Mouse (Mus musculus) bone marrow macrophage, adult 2 months (primary cell): Measurements from ENCODE around the gene Cidec. TPM values are rescaled to one million over a fixed set of nuclear protein-coding genes. Genes with fewer than 3 reads are reported as not detected.

Experiments used
- H3K27ac ChIP-seq: 2 replicates; pipeline ENCODE4 v1.5.1; 2012; ENCODE audit warnings: low read depth, low read length; ENCODE audit not compliant: insufficient read depth
- H3K4me1 ChIP-seq: 2 replicates; pipeline ENCODE4 v1.6.1; 2012; ENCODE audit warnings: low read length; ENCODE audit not compliant: control insufficient read depth, insufficient read depth
- H3K4me3 ChIP-seq: 2 replicates; pipeline ENCODE4 v1.5.1; 2012; ENCODE audit warnings: mild to moderate bottlenecking, low read length, moderate library complexity; ENCODE audit not compliant: insufficient read depth
- CTCF ChIP-seq: IDR thresholded peaks from 2 replicates; pipeline ENCODE4 v1.5.1; 2012; ENCODE audit warnings: low read depth, mild to moderate bottlenecking, low read length, moderate library complexity
- POLR2A ChIP-seq: IDR thresholded peaks from 2 replicates; pipeline ENCODE4 v1.6.1; 2012; ENCODE audit warnings: mild to moderate bottlenecking, low read depth, low read length, borderline replicate concordance
- polyA plus RNA-seq: library from polyadenylated mRNA; stranded (reverse); fragments of >200 nt; gene quantifications from 2 replicates; pipeline ENCODE4 v1.2.4, GENCODE M21; 2012; ENCODE audit not compliant: missing spikeins, insufficient read depth, insufficient read length

Cidec gene
- polyA plus RNA-seq, 1 experiment, result 0.32 TPM

DNA sequence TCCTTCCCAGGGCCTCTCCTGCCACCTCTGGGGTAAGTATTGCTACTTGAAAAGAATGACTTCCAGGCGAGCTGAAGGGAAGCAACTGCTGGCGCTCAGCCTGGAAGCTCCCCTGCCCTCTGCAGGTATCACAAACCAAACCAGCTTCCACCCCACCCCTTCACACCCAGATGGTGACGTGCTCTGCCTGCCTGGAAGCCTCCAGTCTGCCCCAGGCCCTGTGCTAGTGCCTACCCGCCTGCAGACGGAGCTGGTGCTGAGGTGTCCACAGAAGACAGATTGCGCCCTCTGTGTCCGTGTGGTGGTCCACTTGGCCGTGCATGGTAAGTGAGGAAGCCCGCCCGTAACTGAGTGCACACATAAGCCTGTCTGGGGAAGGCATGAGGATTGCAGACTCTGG lies 36.5 kb upstream of the Cidec start:
- no peak for TF ChIP-seq POLR2A
- peaks cover 14% of the 10 kb centered on the region for H3K4me1 ChIP-seq
- no peak overlapping the region for H3K4me3 ChIP-seq
- H3K27ac ChIP-seq, result no peak overlapping the region

DNA sequence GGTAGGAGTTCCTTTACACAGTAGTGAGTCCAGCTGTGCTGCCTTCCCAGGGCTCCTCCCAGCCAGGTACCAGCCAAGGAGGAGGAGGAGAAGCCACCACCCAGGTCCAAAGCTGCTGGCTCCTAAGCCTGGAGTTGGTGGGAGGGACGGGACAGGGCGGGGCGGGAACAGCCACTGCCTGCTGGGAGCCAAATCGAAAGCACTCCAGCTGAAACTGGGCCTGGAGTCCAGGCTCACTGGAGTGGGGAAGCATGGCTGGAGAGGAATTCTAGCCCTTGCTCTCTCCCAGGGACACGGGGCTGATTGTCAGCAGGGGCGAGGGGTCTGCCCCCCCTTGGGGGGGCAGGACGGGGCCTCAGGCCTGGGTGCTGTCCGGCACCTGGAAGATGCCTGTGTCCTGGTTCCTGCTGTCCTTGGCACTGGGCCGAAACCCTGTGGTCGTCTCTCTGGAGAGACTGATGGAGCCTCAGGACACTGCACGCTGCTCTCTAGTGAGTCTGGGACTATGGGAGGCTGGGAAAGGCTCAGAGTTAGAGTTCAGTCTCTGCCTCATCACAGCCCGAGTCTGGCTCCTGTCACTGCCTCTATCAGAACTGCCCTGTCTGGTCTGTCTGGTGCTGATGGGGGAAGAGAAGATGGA lies 35.9 kb upstream of the Cidec start, which contains the start of gene Il17rc:
Gene Il17rc (plus strand): TSS at position 131 of the 640 bp plus-strand sequence.
- TF ChIP-seq POLR2A, result no peak
- TF ChIP-seq CTCF, result no peak
- H3K4me1 ChIP-seq, result peaks cover 7% of the 10 kb centered on the region
- H3K4me3 ChIP-seq, result no peak within 1 kb of the TSS
- no peak within 1 kb of the TSS for H3K27ac ChIP-seq

DNA sequence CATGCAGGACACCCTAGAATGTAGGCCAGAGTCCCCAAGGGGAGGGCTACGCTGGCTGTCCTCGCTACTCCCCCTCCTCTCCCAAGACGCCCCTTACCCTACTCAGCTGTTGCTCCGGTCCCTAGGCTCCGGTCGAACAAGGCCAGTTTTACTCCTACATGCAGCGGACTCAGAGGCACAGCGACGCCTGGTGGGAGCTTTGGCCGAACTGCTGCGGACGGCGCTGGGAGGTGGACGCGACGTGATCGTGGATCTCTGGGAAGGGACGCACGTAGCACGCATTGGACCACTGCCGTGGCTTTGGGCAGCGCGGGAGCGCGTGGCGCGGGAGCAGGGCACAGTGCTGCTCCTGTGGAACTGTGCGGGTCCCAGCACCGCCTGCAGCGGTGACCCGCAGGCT lies 33.9 kb upstream of the Cidec start:
- Histone ChIP-seq H3K4me1 (peaks cover 5% of the 10 kb centered on the region), H3K27ac (no peak overlapping the region), H3K4me3 (peak overlapping the region; percentile 18)
- TF ChIP-seq POLR2A, result no peak
- 0 out of 2 replicates have a peak, but pooled peaks have one; percentile 30 for TF ChIP-seq CTCF

DNA sequence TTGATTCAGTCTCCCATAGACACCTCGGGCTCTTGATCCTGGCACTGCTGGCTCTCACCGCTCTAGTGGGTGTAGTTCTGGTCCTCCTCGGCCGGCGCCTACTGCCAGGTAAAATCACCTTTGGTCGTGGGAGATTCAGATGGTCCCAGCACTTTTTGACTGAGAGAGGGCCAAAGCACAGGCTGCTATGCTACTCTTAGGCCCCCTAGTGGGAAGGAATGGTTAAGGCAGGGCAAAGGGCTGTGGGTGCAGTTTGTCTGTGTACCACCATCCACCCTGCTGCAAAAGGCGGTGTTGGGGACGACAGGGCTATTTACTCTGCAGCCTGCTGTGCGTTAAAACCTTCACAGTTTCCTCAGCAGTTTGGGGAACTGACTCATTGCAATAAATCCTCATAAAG lies 33.5 kb upstream of the Cidec start:
- peaks cover 5% of the 10 kb centered on the region for H3K4me1 ChIP-seq
- peak overlapping the region; percentile 18 for H3K4me3 ChIP-seq
- no peak overlapping the region for H3K27ac ChIP-seq
- TF ChIP-seq CTCF, result no peak; the same call in 1 of the 2 replicates
- TF ChIP-seq POLR2A, result no peak

DNA sequence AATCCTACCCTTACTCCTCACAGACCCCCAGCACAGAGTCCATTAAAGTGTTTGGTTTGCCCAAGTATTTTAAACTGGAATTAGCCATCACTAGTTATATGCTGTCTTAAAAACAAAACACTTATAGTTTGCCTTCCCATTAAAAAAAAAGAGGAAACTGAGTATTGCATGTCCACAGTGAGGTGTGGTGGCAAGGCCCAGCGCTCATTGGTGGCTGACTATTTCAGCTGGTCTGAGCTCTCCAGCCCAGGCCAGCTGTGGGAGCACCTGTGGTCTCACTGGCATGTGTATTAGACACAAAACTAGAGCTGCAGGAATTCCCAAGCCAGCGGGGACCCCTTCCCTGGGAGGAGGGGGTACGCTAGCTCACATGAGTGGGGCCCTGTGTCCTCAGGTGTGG lies 33.0 kb upstream of the Cidec start:
- TF ChIP-seq CTCF, result no peak
- no peak for TF ChIP-seq POLR2A
- Histone ChIP-seq H3K27ac (no peak overlapping the region), H3K4me1 (peaks cover 5% of the 10 kb centered on the region), H3K4me3 (no peak overlapping the region)

DNA sequence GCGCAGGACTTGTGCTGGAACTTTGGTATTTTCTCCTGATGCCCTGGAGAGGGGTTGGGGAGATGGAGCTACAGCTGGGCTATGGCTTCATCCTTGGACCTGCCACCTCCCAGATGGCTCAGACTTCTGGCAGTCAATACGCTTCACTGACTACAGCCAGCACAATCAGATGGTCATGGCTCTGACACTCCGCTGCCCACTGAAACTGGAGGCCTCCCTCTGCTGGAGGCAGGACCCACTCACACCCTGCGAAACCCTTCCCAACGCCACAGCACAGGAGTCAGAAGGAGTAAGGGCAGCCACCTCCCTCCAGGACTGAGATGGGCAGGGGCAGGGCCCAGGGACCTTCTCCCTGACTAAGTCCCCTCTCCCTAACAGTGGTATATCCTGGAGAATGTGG lies 30.0 kb upstream of the Cidec start:
- peaks cover 5% of the 10 kb centered on the region for H3K4me1 ChIP-seq
- H3K4me3 ChIP-seq, result no peak overlapping the region
- TF ChIP-seq POLR2A (no peak), CTCF (no peak)
- no peak overlapping the region for H3K27ac ChIP-seq

DNA sequence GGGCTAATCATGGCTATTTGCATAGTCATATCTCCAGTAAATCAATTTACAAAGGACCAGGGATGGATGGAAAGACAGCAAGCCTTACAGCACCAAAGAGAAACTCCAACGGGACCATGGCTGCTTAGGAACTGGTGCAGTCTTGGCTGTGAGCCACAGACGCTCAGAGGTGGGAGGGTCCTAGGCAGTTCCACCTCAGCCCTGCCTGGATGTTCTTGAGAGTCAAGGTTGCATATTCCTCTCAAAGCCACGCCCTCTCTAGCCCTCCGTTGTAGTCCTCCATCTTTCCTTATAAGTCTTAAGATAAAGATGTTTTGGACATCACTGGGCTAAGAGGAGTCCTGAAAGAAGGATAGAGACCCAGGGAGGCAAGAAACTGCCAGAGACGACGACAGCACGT lies 28.5 kb upstream of the Cidec start:
- TF ChIP-seq POLR2A (no peak), CTCF (no peak)
- H3K4me3 ChIP-seq, result no peak overlapping the region
- peaks cover 3% of the 10 kb centered on the region for H3K4me1 ChIP-seq
- no peak overlapping the region for H3K27ac ChIP-seq

DNA sequence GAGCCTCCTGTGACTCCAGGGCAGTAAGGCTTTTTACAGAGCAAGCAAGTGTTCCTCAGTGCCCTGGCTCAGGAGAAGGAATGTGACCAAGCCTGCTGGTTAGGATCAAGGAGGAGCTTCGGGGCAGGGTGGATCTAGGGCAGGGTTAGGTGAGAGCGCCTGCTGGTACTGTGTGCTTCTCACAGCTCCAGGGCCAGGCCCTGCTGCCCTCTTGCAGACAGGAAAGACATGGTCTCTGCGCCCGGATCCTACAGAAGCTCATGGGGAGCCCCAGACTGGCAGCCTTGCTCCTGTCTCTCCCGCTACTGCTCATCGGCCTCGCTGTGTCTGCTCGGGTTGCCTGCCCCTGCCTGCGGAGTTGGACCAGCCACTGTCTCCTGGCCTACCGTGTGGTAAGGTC lies 23.1 kb upstream of the Cidec start:
- H3K4me1 ChIP-seq, result peaks cover 6% of the 10 kb centered on the region
- no peak for TF ChIP-seq POLR2A
- TF ChIP-seq CTCF, result no peak
- no peak overlapping the region for H3K27ac ChIP-seq
- no peak overlapping the region for H3K4me3 ChIP-seq

DNA sequence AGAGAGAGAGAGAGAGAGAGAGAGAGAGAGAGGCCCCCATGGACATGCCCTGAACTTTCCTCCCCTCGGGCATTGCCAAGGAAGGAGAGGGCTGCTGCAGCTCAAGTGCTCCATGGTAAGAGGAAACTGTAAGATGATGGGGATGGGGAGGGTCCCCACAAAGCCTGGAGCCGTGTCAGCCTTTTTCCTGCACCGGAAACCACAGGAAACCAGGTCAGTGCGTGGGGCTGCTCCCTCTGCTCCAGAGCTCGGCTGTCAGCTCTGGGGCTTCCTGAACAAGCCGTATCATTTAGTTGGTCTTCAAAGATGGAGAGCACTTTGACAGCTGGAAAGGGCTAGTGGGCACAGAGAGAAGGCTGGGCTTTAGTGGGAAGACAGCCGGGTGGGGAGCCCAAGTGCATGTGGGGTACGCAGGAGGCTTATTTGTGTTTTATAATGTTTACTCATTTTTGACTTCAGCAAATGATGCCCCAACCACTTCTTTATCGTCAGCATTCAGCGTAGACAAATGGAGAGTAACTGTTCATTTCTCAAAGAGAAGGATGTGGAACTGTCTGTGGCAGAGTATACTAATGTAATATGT lies 22.5 kb upstream of the Cidec start, which contains the start of gene Il17re:
Gene Il17re (plus strand): TSS at position 533 of the 583 bp plus-strand sequence.
- Histone ChIP-seq H3K4me1 (peaks cover 6% of the 10 kb centered on the region), H3K4me3 (no peak within 1 kb of the TSS), H3K27ac (no peak within 1 kb of the TSS)
- TF ChIP-seq POLR2A, result no peak
- TF ChIP-seq CTCF, result no peak

DNA sequence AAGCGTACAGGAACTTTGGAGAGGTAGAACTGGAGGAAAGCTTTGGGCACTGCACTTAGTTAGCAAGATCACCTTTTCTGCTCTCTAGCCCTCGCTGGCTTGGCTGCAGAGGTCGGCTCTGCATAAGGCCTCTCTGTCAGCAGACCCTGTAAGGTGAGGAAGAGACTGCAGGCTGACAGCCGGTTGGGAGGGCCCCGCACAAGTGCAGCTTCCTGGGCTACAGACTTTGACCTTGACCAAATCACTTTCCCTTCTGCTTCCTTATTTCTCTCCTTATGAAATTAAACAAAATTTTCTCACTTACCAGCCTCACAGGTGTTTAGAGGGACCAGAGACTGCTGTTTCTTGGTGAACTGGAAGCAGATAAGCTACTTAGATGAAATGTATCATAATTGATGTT lies 19.4 kb upstream of the Cidec start:
- Histone ChIP-seq H3K4me3 (no peak overlapping the region), H3K4me1 (peaks cover 6% of the 10 kb centered on the region), H3K27ac (no peak overlapping the region)
- TF ChIP-seq POLR2A (no peak), CTCF (no peak)
